Mouse (Mus musculus) forebrain, embryonic 10.5 days (tissue): ENCODE results near the gene Gm5134. TPM values are rescaled to one million over a fixed set of nuclear protein-coding genes. Genes with fewer than 3 reads are reported as not detected.

Experiments used
- DNase-seq: peaks from one replicate; pipeline ENCODE4 v3.0.0-alpha.2; 2017; ENCODE audit warnings: low spot score; ENCODE audit errors: extremely low spot score
- H3K27ac ChIP-seq: fragments of 300-500 bp; sonication (generic); 2 replicates; pipeline ENCODE4 v1.5.1; 2016; ENCODE audit warnings: mild to moderate bottlenecking
- H3K27me3 ChIP-seq: fragments of 300-500 bp; sonication (generic); 2 replicates; pipeline ENCODE4 v1.6.1; 2016; ENCODE audit warnings: mild to moderate bottlenecking; ENCODE audit not compliant: poor library complexity, severe bottlenecking
- H3K36me3 ChIP-seq: fragments of 300-500 bp; sonication (generic); replicated peaks from 2 replicates; pipeline ENCODE4 v1.6.1; 2016; ENCODE audit warnings: mild to moderate bottlenecking, moderate library complexity
- H3K4me1 ChIP-seq: fragments of 300-500 bp; sonication (generic); 2 replicates; pipeline ENCODE4 v1.6.1; 2016
- H3K4me3 ChIP-seq: fragments of 300-500 bp; sonication (generic); 2 replicates; pipeline ENCODE4 v1.5.1; 2016; ENCODE audit warnings: mild to moderate bottlenecking, moderate library complexity
- H3K9me3 ChIP-seq: fragments of 300-500 bp; sonication (generic); 2 replicates; pipeline ENCODE4 v1.6.1; 2016; ENCODE audit warnings: mild to moderate bottlenecking, moderate library complexity
- WGBS: fragments of 180-500 bp; shearing (Covaris S2); methylation state at CpG from one replicate; pipeline ENCODE4 v1.1.7; 2016; 5-methylcytosine and 5-hydroxymethylcytosine counted together
- polyA plus RNA-seq: library from polyadenylated mRNA; unstranded; fragments of >200 nt; fragmentation: Nextera tagmentation; extraction: Ambion mirVana; gene quantifications from 2 replicates; pipeline ENCODE4 v1.2.1, GENCODE M21; 2016

The Gm5134 gene
- polyA plus RNA-seq, 1 experiment from 2014 or later: 0.19 TPM

DNA sequence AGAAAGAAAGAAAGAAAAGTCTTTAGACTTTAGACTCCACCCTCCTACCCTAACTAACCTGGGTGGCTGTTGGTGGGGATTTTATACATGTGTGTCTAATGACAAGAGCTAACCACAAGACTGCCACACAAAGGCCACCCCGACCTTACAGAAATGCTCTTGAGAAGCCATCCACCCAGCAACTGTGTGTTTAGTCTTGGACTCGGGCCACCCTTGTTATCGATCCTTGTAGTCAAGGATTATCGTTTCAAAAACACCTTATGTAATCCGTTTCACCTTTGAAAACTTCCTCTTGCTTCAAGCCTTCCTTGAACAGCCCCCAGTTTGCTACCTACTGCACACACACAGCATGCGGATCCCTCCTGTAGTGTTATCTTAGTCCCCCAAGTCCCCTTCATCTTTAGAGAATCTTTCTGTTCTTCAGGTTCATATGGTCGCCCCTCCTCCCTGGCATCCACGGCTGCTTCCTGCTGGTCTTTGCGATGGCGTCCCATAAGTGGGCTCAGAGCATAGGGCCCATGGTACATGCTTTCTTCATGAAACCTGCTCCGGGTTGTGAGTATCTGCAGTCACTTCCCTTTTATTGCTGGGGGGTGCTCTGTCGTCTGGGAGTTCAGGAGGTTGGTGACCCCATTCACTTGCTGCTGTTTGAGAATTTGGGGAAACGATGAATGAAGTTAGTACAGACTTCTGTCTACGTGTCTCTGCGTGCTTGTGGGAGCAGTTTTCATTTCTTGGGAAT is 11.4 kb upstream of the Gm5134 start, which contains the start of gene Vpreb3:
Vpreb3 (plus strand) TSS at position 322 of the 742 bp plus-strand sequence.
- no peak within 1 kb of the TSS for H3K27ac ChIP-seq
- H3K4me1 ChIP-seq: peaks cover 30% of the 10 kb centered on the region
- no peak for DNase-seq
- no peak within 1 kb of the TSS for H3K4me3 ChIP-seq
- H3K27me3 ChIP-seq: peaks cover 41% of the 10 kb centered on the region
- H3K36me3 ChIP-seq: no peaks in the 10 kb centered on the region
- no peaks in the 10 kb centered on the region for H3K9me3 ChIP-seq
- 85% methylated on average over 15 of the region's 15 CpGs for whole genome bisulfite sequencing

DNA sequence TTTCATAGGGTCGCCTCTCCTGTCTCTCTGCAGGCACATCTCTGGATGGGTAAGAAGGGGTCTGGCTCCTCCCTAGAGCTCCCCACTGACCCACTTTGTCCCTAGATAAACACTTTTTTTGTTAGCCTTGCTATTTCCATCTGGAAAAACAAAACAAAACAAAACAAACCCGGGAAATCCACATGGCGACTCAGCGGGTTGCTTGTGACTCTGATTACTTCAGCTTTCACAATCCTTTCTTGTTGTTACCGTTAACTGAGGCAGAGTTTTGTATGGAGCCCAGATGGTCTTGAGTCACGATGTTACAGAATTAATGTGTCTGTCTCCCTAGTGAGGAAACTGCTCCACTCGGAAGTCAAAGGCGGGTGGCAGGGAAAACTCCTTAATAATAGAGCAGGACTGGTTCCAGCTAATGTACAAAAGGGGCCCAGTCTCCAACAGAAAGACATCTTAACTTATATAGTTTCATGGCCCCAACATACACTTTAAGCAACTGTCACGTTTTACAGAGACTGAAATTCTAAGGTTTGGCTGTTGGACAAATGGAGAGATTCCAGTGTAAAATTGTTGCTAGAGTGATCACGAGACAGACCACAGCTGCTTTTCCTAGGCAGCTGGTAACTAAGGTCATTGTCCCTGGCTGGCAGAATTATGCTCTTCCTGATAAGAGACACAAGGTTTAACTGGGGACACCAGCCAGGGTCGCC is 10.1 kb upstream of the Gm5134 start:
- DNase-seq: no peak
- no peaks in the 10 kb centered on the region for H3K9me3 ChIP-seq
- no peaks in the 10 kb centered on the region for H3K36me3 ChIP-seq
- H3K4me3 ChIP-seq: no peak overlapping the region
- no peak overlapping the region for H3K27ac ChIP-seq
- H3K27me3 ChIP-seq: peaks cover 44% of the 10 kb centered on the region
- WGBS: 37% methylated on average over 11 of the region's 11 CpGs
- peaks cover 30% of the 10 kb centered on the region for H3K4me1 ChIP-seq

DNA sequence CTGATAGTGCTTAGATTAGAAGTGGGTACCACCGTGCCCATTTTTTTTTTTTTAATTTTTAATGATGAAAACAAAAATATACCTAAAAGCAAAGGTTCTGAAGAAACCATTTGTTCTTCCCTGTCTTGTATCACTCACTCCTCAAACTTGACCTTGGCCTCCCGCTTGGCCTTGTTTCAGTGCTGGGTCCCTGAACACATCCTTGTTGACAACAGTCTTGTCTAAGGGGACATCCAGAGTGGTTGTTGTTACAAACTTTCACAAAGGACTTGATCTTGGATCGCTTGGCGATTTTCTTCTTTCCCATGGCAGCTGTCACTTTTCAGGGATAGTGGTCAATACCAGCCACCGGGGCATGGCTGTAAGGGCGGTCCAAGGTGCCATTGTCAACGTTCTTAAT is 9.1 kb upstream of the Gm5134 start:
- Histone ChIP-seq H3K27me3 (peaks cover 44% of the 10 kb centered on the region), H3K4me3 (no peak overlapping the region), H3K4me1 (peaks cover 26% of the 10 kb centered on the region), H3K9me3 (no peaks in the 10 kb centered on the region), H3K36me3 (no peaks in the 10 kb centered on the region), H3K27ac (no peak overlapping the region)
- no peak for DNase-seq
- WGBS: 95% methylated on average over 7 of the region's 7 CpGs

DNA sequence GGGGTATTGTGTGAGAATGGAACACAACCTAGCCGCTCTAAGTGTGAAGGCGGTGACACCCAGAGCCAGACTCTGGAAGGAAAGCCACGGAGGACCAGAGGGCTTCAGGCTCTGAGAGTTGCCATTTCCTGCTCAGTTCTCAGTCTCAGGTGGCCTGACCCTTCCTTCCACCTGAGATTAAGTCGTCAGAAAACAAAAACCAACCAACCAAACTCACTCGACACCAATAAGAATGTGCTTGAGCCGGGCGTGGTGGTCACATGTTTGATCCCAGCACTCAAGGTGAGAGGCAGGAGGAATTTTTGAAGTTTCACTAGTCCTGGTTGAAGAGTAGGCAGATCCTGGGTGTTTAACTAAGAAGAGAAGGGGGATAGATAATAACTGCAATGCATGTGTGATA is 8.4 kb upstream of the Gm5134 start:
- WGBS: 93% methylated on average over 7 of the region's 7 CpGs
- no peak overlapping the region for H3K4me3 ChIP-seq
- no peak for DNase-seq
- no peak overlapping the region for H3K27ac ChIP-seq
- H3K27me3 ChIP-seq: peaks cover 48% of the 10 kb centered on the region
- peaks cover 26% of the 10 kb centered on the region for H3K4me1 ChIP-seq
- no peaks in the 10 kb centered on the region for H3K36me3 ChIP-seq
- no peaks in the 10 kb centered on the region for H3K9me3 ChIP-seq

DNA sequence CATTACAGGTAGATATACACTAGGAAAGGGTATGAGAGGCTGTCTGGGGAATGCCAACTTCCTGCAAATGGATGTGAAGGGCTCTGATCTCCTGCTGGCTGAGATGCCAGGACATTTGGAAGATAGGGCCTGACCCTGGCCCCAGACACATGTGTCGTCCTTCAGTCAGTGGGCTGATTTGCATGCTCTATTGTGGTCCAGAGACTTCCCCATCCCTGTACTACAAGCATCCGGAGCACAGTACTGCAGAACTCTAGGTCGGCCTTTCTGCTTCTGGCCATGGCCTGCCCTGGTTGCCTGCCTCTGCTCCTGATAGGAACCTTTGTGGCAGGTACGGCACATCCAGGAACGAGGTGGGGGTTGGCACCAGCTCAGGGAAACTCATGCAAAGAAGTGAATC is 6.2 kb upstream of the Gm5134 start:
- no peak overlapping the region for H3K4me3 ChIP-seq
- H3K9me3 ChIP-seq: no peaks in the 10 kb centered on the region
- 77% methylated on average over 5 of the region's 5 CpGs for WGBS
- H3K4me1 ChIP-seq: peaks cover 25% of the 10 kb centered on the region
- peaks cover 47% of the 10 kb centered on the region for H3K27me3 ChIP-seq
- H3K36me3 ChIP-seq: no peaks in the 10 kb centered on the region
- H3K27ac ChIP-seq: no peak overlapping the region
- DNase-seq: no peak

DNA sequence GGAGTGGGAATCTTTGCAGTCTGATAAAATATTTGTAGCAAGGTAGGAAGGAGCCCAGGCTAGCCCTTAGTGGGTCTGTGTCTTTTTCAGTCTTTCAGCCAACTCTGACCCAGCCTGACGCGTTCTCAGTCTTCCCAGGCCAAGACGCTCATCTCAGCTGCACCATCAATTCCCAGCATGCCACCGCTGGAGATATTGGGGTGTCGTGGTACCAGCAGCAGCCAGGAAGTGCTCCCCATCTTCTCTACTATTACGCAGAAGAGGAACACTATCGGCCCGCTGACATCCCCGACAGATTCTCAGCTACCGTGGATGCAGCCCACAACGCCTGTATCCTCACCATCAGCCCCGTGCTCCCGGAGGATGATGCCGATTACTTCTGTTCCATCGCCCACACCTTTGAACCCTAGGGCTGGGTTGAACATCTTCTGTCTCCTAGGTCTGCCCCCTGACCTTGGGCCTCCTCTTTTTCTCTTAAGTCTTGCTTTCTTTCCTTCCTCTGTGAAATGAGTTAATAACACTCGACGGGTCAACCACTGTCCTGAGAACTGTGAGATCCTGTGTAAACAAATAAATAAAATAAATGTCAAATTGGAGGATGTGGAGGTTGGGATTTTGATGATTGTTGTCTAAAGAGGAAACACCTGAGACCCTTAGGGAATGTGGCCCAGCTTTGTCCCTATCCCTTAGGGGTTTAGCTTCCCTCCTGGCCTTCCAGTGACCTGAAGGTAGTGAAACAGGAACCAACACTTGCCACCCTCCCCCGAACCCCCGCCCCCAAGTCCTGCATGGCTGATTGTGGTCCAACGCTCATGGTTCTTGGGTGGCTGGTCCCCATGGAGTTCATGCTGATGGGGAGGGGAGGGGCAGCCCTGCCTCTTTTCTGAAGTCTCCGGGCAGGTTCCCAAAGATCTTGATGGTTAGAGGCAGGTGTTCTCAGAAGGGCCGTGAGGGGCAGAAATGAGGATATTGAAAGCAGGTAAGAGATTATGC is 5.0 kb upstream of the Gm5134 start:
- Histone ChIP-seq H3K4me1 (peaks cover 21% of the 10 kb centered on the region), H3K4me3 (no peak overlapping the region), H3K9me3 (no peaks in the 10 kb centered on the region), H3K27me3 (peaks cover 50% of the 10 kb centered on the region), H3K36me3 (no peaks in the 10 kb centered on the region), H3K27ac (no peak overlapping the region)
- no peak for DNase-seq
- WGBS: 83% methylated on average over 22 of the region's 22 CpGs

DNA sequence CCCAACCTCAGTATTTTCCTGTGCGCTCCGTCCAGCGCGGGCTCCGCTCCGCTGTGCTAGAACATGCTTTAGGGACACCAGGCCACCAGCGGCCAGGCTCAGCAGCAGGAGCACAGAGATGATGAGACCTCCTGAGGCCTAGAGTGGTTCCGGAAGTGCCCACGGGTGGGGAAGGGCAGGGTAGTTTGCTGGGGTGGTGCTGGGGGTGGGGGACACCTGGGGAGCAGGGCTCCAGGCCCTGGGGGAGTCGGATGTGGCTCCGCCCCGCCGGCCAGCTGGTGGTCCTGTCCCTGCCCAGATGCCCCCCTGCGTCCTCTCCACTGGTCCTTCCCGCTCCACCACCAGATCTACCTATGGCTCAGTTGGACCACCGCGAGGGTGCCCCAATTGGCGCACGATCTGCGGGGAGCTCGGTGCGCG is 3.5 kb upstream of the Gm5134 start:
- no peaks in the 10 kb centered on the region for H3K36me3 ChIP-seq
- DNase-seq: no peak
- peak overlapping the region; percentile 72 for H3K27ac ChIP-seq
- H3K4me3 ChIP-seq: peak overlapping the region; percentile 58
- no peaks in the 10 kb centered on the region for H3K9me3 ChIP-seq
- WGBS: under 1% methylated on average over 23 of the region's 23 CpGs
- peaks cover 24% of the 10 kb centered on the region for H3K4me1 ChIP-seq
- H3K27me3 ChIP-seq: peaks cover 50% of the 10 kb centered on the region

DNA sequence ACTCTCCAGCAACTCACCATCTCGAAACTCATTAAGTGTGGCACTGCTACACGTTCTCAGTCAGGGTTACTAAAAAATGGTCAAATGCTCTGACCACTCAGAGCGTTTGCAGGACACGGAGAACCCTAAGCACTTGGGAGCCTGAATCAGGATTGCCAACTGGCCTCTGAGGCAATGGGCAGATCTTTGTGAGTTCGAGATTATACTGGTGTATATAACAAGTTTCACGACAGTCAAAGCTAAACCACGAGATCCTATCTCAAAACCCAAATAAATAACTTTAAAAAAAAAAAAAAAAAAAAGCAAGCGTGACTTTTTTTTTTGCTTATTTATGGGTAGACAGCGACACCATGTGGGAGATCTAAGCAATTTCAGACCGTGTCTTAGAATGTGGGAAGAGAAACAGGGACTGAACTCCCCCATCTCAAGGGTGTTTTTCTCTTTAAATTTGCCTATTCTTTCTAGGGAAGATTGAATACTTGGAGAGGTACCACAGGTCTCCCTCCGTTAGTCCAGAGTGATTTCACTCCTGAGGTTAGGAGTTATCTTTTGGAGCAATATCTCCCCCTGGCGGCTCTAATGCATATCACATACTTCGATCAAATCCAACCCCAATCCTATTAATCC is 2.8 kb upstream of the Gm5134 start:
- Histone ChIP-seq H3K36me3 (no peaks in the 10 kb centered on the region), H3K27me3 (peaks cover 50% of the 10 kb centered on the region), H3K4me1 (peaks cover 24% of the 10 kb centered on the region), H3K27ac (peak overlapping the region; percentile 72), H3K4me3 (peak overlapping the region; percentile 58), H3K9me3 (no peaks in the 10 kb centered on the region)
- 5% methylated on average over 13 of the region's 13 CpGs for WGBS
- DNase-seq: peak; percentile 54

DNA sequence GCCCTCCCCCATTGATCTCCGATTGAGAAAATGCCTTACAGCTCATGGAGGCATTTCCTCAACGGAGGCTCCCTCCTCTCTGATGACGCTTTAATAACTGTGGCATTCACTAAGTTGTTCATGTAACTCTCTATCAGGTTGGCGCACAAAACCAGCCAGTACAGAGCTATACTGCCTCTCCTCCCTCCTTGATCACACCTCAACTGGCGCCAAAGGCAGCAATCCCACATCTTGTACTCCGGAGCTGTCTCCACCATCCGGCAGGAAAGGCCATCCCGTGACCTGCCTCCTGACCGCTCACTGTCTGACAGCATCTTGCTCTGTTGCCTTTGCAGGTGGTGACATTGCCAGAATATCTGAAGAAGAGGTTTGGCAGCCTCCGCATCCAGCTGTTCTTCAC is 19.5 kb downstream of the Gm5134 start:
- WGBS: 93% methylated on average over 10 of the region's 10 CpGs
- no peak for DNase-seq
- Histone ChIP-seq H3K9me3 (no peaks in the 10 kb centered on the region), H3K27ac (no peak overlapping the region), H3K36me3 (no peaks in the 10 kb centered on the region), H3K4me1 (peaks cover 5% of the 10 kb centered on the region), H3K27me3 (no peaks in the 10 kb centered on the region), H3K4me3 (no peak overlapping the region)

DNA sequence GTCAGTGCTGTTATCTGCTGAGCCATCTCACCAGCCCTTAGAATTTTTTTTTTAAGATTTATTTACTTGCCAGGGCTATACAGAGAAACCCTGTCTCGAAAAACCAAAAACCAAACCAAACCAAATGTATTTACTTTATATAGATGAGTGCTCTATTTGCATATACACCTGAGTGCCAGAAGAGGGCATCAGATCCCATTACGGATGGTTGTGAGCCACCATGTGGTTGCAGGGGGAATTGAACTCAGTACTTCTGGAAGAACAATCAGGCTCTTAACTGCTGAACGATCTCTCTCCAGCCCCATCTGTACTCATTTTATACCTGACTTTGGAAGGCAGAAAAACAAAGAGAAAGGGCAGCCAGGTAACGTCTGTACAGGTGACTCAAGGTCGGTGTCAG is 20.9 kb downstream of the Gm5134 start:
- H3K9me3 ChIP-seq: no peaks in the 10 kb centered on the region
- no peaks in the 10 kb centered on the region for H3K27me3 ChIP-seq
- 74% methylated on average over 5 of the region's 5 CpGs for WGBS
- H3K36me3 ChIP-seq: no peaks in the 10 kb centered on the region
- H3K27ac ChIP-seq: no peak overlapping the region
- H3K4me3 ChIP-seq: no peak overlapping the region
- no peak for DNase-seq
- peaks cover 5% of the 10 kb centered on the region for H3K4me1 ChIP-seq

DNA sequence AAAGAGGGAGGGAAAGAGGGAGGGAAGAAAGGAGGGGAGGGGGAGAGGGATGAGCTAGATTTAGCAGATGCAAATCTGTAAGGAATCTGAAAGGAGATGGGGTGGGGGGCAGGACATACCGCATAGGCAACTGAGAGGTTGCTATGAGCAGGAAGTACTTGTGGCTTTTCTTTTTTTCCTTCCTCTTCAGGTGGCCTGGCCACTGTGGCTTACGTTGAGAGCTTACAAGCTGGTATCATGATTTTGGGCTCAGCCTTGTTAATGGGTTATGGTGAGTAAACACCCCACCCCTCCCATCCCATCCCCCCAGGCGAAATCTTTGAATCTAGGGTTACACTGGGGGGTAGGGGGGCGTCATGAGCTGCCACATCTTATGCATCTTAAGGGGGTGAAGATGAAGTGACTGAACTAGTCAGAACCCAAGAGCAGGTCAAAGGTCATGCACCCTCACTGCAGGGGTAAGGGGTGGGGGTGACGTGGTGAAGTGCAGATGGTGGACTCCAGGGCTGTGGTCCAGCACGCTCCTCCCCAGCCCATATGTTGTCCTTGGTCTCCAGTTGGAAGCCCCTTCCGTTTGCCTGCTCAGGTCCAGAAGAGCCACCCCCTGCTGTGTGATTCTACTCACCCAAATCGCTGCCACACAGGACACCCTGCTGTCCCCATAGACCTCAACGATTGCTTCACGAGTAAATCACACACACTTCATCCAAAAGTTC is 24.0 kb downstream of the Gm5134 start:
- H3K27me3 ChIP-seq: no peaks in the 10 kb centered on the region
- DNase-seq: no peak
- WGBS: 61% methylated on average over 10 of the region's 10 CpGs
- H3K9me3 ChIP-seq: no peaks in the 10 kb centered on the region
- H3K4me3 ChIP-seq: no peak overlapping the region
- H3K36me3 ChIP-seq: no peaks in the 10 kb centered on the region
- peaks cover 5% of the 10 kb centered on the region for H3K4me1 ChIP-seq
- no peak overlapping the region for H3K27ac ChIP-seq

DNA sequence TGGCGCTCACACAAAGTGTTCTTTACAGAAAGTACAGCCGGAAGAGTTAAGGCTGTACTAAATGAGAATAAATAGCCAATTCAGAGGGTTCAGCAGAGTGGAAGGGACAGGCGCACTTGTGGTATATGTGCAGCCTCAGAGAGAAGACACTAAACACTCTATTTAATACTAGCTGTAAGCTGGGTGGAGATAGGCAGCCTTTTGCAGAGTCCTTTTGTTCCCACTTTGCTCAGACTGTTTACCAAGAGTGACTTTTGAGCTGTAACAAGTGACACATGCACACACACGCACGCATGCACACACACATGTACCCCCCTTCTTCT is 24.5 kb downstream of the Gm5134 start:
- Histone ChIP-seq H3K27ac (no peak overlapping the region), H3K9me3 (no peaks in the 10 kb centered on the region), H3K36me3 (no peaks in the 10 kb centered on the region), H3K4me1 (peaks cover 5% of the 10 kb centered on the region), H3K27me3 (no peaks in the 10 kb centered on the region), H3K4me3 (no peak overlapping the region)
- no peak for DNase-seq
- 85% methylated on average over 5 of the region's 5 CpGs for WGBS
